Mouse (Mus musculus): ENCODE results near the gene Nuak1. TPM values are rescaled to one million over a fixed set of nuclear protein-coding genes. Genes with fewer than 3 reads are reported as not detected.

Gene Nuak1
- total RNA-seq, 2 experiments from 2014 or later = 62.7 to 66.4 TPM

DNA sequence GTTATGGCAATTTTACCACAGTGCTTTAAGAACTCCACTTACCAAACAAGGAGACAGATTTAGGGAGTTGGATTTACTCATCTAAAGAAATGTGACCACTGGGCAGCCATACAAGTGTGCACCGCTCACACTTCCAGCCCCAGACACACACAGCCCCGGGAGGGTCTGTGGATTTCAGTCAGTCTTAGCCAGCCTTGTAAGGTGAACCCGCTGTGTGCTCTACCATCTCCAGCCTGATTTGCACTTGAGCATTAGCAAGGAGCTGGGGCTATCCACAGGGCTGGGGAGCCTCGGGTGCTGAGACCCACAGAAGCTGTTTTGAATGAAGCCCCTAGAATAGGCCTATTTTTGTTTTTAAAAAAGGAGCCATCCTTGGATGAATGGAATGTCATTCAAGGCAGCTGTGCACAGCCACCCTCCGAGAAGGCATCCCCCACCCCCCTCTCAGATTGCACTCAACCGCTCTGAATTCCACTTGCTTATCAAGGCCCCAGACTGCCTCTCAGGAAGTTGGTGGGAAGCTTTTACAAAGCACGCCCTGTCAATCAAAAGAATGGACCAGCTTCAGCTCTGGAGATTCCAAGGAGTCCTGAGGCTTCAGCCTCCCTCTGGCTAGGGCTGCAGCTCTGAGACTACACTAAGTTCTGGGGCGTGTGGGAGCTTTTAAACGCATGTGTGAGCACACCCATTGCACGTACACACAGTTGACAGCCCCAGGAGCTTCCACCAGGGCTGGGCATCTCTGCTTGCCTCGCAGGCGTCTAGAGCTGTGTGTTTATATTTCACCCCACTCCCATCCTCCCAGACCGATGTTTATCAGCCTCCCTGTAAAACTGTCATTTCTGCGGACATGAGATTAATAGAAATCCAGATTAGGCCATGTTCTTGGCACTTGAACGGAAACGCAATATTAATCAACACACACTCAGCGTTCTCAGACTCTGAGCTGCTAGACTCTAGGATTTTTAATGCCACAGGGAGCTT, 57.2 kb downstream of the Nuak1 start:
- no peak for DNase-seq (ENCODE audit: low spot score in 2 of 2)

- DNase-seq (ENCODE audit: low spot score in 2 of 2) = peak in 1 of 2 experiments; percentile 88
Measured at GRCm38 (mm10) chr10:84381276-84381798, 59.1 kb downstream of the Nuak1 start.

DNA sequence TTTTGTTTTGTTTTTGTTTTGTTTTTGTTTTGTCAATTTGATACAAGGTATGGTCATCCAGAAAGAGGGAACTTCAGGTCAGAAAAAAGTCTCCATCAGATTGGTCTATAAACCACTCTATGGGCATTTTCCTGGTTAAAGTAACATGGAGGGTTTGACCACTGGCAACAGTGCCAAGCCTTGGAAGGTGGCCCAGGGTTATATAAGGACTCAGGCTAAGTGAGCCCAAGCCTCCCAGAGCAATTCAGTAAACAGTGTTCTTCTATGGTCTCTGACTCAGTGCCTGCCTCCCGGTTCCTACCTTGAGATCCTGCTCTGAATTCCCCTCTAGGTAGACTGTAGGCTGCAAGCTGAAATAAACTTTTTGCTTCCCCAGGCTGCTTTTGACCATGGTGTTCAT, 61.0 kb downstream of the Nuak1 start:
- no peak for DNase-seq (ENCODE audit: low spot score in 2 of 2)

- no peak for DNase-seq (ENCODE audit: low spot score in 2 of 2)
Measured at GRCm38 (mm10) chr10:84377956-84378355, 62.4 kb downstream of the Nuak1 start.

DNA sequence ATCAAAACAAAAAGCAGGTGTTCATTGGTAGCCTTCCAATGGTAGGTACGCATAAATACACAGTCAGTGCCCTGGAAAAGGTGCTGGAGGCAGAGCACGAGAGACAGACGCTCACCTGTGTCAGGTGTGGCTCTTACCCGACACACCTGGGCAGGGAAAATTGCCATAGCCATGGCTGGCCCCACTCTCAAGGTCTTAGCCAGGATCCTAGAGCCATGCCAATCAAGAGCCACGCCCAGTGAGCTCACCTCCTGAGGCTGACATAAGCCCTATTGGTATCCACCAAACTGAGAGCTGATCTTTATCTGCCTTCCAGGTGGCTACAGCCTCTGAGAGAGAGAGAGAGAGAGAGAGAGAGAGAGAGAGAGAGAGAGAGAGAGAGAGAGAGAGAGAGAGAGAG, 64.1 kb downstream of the Nuak1 start:
- no peak for DNase-seq (ENCODE audit: low spot score in 2 of 2)

DNA sequence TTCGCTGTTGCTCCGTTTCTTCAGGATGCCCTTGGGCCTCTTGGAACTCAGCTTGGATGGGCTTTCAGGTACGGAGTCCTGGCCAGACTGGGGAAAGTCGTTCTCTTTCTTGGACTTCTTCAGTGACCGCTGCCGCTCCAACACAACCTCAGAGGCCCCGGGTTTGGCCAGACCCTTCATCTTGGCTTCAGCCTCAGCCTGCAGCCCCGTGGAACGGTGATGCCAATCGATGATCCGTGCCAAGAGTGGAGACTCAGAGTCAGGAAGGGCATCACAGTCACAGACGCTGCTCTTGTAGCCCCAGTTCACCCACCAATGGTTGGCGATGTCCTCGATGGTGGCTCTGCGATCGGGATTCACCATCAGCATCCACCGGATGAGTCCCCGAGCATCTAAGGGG, 65.4 kb downstream of the Nuak1 start:
- no peak for DNase-seq (ENCODE audit: low spot score in 2 of 2)

DNA sequence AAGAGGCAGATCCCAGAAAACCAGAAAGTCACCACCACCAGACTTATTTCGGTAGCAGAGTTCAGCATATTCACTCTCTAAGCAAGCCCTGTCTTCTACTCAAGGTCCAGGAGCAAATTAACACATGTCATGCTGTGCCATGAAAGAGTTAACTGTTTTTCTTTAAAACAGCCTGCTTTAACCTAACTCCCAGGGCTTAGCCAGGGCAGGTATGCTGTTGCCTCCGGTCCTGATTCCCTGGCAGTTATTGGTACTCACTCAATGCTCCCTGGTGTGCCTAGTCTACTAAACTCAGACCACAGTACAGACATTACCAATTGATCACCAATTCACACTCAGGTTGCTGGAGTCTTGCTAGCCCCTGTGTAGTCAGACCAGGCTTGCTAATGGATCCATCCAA, 66.9 kb downstream of the Nuak1 start:
- DNase-seq (ENCODE audit: low spot score in 2 of 2) = no peak

- DNase-seq (ENCODE audit: low spot score in 2 of 2) = peak; percentile 67 to 81
Measured at GRCm38 (mm10) chr10:84372161-84373095, 68.0 kb downstream of the Nuak1 start.

DNA sequence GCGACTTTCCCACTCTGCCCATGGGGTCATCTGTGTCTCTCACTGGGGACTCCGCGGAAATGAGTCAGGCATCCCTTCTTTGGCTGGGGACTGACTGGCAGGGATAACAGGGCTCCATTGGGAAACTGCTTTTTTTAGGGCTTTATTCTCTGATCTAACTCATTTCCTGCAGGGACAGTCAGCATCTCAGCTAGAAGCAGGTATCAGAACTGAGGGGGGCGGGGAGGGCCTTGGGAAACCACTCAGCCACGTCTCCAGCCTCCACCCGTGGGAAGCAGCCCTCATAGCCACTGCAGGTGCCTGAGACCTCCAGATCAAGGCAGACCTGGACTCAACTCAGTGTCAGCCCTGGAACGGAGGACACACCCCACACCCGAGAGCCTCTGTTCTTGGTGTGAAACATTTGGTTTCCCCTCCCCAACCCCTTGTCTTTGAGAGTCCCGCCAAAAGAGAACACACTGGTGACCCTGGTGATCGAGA, 68.7 kb downstream of the Nuak1 start:
- DNase-seq (ENCODE audit: low spot score in 2 of 2) = no peak

GRCm38 (mm10) chr10:84371230-84371629, 69.2 kb downstream of the Nuak1 start:
- no peak for DNase-seq (ENCODE audit: low spot score in 2 of 2)

DNA sequence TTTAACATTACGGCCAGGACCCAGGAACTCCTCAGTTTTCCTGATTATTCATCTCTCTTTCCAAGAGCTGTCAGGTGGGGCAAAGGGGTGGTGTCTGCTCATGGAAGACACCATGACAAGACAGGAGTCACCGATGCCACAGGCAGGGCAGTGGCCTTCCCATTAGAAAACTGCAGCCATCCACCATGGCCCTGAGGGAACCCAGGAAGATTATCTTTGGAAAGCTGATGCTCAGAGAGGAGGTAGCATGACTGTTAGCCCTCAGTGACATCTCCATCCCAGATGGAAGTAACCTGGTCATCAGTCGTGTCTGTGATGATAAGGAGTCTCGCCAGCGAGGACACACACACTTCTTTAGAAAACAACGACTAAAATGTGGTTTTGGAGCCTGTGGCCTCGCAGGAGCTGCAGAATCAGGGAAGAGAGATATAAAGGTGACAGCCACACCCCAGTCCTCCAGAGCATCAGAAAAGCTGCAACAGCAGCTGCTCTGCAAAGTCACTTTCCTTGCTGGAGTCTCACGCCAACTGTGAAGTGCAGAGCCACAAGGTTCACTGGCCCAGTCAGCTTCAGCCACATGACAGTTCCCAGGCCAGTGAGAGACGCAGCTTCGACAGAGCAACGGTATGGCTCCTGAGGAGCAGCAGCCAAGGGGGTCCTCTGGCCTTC, 70.6 kb downstream of the Nuak1 start:
- no peak for DNase-seq (ENCODE audit: low spot score in 2 of 2)

DNA sequence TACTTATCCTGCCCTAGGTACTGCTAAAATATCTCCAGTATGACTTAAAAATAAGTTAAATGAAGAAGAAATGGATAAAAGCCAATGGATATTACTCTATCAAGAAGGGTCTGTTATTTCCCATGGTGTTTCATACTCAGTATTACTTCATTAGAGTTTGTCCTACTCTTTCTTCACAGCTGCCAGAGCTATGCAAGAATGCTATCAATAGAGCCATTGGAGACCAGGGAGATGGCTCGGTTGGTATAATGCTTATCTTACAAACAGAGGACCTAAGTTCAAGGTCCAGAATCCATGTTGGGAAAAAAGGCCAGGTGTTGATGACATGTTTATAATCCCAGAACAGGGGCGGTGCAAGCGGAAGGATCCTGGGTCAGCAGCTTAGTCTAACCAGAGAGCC, 72.2 kb downstream of the Nuak1 start:
- DNase-seq (ENCODE audit: low spot score in 2 of 2) = no peak

GRCm38 (mm10) chr10:84365166-84365865, 75.1 kb downstream of the Nuak1 start:
- no peak for DNase-seq (ENCODE audit: low spot score in 2 of 2)

GRCm38 (mm10) chr10:84363833-84364232, 76.6 kb downstream of the Nuak1 start:
- DNase-seq (ENCODE audit: low spot score in 2 of 2) = no peak

DNA sequence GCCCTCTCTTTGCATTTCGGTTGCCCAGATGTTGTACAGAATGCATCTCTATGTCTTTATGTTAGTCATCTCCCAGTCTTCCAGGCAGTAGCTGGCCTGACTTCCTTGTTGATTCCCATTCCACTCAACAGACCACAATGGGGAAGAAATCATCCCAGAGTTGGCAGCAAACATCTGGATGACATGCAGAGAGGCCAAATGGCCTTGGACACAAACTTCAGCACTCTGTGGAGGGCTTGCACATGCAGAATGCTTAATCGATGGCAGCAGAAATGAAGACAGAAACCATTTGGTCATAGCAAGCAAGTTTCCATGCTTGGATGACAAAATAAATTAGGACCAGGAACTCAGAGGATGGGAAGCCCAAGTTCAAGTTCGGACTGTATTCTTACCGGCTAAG, 79.4 kb downstream of the Nuak1 start:
- DNase-seq (ENCODE audit: low spot score in 2 of 2) = no peak

GRCm38 (mm10) chr10:84360391-84360790, 80.0 kb downstream of the Nuak1 start:
- no peak for DNase-seq (ENCODE audit: low spot score in 2 of 2)

DNA sequence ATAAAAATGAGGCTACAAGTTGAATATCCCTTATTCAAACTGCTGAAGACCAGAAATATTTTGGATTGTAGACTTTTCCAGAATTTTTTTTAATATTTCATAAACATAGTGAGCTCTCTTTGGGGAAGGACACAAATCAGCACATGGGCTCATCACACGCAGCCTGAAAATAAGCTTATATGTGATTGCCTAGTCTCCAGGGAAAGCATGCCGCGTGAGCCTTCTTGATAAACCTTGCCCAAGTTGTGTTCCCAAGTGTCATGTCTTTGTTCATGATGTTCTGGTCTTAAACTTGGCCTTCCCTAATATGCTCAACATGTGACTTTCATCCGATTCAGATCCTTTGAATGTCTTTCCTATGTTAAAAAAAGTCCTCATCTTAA, 81.7 kb downstream of the Nuak1 start:
- DNase-seq (ENCODE audit: low spot score in 2 of 2) = no peak

- DNase-seq (ENCODE audit: low spot score in 2 of 2) = peak; percentile 89 to 96
Measured at GRCm38 (mm10) chr10:84357997-84358737, 82.2 kb downstream of the Nuak1 start.

DNA sequence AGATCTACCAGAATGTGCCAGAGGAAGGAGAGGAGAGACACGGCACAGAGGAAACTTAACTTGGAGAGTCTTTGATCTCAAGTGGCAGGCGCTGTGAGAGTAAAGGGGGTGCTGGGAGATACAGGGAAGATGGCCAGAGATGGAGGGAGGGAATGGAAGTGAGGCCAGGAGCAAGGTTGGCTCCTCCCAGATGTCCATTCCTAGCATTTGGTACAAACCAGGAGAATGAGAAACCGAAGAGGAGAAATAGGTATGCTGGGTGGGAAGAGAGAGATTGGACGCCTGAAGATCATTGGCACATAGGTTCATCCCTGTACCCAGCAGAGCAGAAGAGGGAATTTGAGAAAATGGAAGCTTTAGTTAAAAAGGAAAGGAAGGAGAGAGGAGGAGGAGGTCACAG, 82.8 kb downstream of the Nuak1 start:
- DNase-seq (ENCODE audit: low spot score in 2 of 2) = no peak

GRCm38 (mm10) chr10:84354323-84354722, 86.1 kb downstream of the Nuak1 start:
- no peak for DNase-seq (ENCODE audit: low spot score in 2 of 2)

All from layer of hippocampus, adult 18-20 months (tissue).